Mouse (Mus musculus): ENCODE data around the gene Pank2. TPM values are rescaled to one million over a fixed set of nuclear protein-coding genes. Genes with fewer than 3 reads are reported as not detected.

Gene Pank2
- polyA plus RNA-seq, 1 experiment from 2014 or later, result 31.5 TPM

- no peak overlapping the region for H3K9ac ChIP-seq
- H3K36me3 ChIP-seq (replicated peaks; ENCODE audit: control insufficient read depth, insufficient read depth), result no peaks in the 10 kb centered on the region
- H3K4me2 ChIP-seq (replicated peaks), result no peak overlapping the region
- 90% methylated on average over 6 of the region's 6 CpGs for WGBS
- DNase-seq (ENCODE audit: low spot score) (no peak), ATAC-seq (ENCODE audit: low FRiP score) (no peak)
- no peak overlapping the region for H3K4me3 ChIP-seq (replicated peaks; ENCODE audit: low read length)
- no peaks in the 10 kb centered on the region for H3K4me1 ChIP-seq (replicated peaks; ENCODE audit: control insufficient read depth, insufficient read depth, low read length)
- H3K27ac ChIP-seq, result no peak overlapping the region
- no peaks in the 10 kb centered on the region for H3K27me3 ChIP-seq (ENCODE audit: control insufficient read depth, insufficient read depth, low read length)
- H3K9me3 ChIP-seq (ENCODE audit: control insufficient read depth, low read length), result no peaks in the 10 kb centered on the region
Observed at GRCm38 (mm10) chr2:131337602-131338001, 75.3 kb downstream of the Pank2 start.

- ATAC-seq (ENCODE audit: low FRiP score) (no peak; the same call in 1 of the 2 replicates), DNase-seq (ENCODE audit: low spot score) (no peak)
- WGBS, result 68% methylated on average over 3 of the region's 3 CpGs
Observed at GRCm38 (mm10) chr2:131344449-131344848, 82.2 kb downstream of the Pank2 start.

GRCm38 (mm10) chr2:131345556-131345955, 83.3 kb downstream of the Pank2 start:
- no peak for DNase-seq (ENCODE audit: low spot score)

More at GRCm38 (mm10) chr2:131344449-131344848, 82.2 kb downstream of the Pank2 start:
- Histone ChIP-seq H3K4me3 (replicated peaks; ENCODE audit: low read length) (no peak overlapping the region), H3K27me3 (ENCODE audit: control insufficient read depth, insufficient read depth, low read length) (no peaks in the 10 kb centered on the region), H3K4me1 (replicated peaks; ENCODE audit: control insufficient read depth, insufficient read depth, low read length) (no peaks in the 10 kb centered on the region; the same call in none of the 2 replicates), H3K4me2 (replicated peaks) (no peak overlapping the region), H3K9ac (no peak overlapping the region), H3K9me3 (ENCODE audit: control insufficient read depth, low read length) (no peaks in the 10 kb centered on the region), H3K36me3 (replicated peaks; ENCODE audit: control insufficient read depth, insufficient read depth) (no peaks in the 10 kb centered on the region), H3K27ac (no peak overlapping the region)

More at GRCm38 (mm10) chr2:131345556-131345955, 83.3 kb downstream of the Pank2 start:
- H3K36me3 ChIP-seq (replicated peaks; ENCODE audit: control insufficient read depth, insufficient read depth), result no peaks in the 10 kb centered on the region
- H3K4me3 ChIP-seq (replicated peaks; ENCODE audit: low read length), result no peak overlapping the region
- 40% methylated on average over 3 of the region's 3 CpGs for WGBS
- no peaks in the 10 kb centered on the region for H3K27me3 ChIP-seq (ENCODE audit: control insufficient read depth, insufficient read depth, low read length)
- no peak overlapping the region for H3K9ac ChIP-seq
- ATAC-seq (ENCODE audit: low FRiP score), result no peak
- no peak overlapping the region for H3K4me2 ChIP-seq (replicated peaks)
- peaks cover 11% of the 10 kb centered on the region for H3K4me1 ChIP-seq (replicated peaks; ENCODE audit: control insufficient read depth, insufficient read depth, low read length)
- no peak overlapping the region for H3K27ac ChIP-seq
- no peaks in the 10 kb centered on the region for H3K9me3 ChIP-seq (ENCODE audit: control insufficient read depth, low read length)

Small RNA genes within 50 kb of the gene (microRNA-seq; reads per million reads assigned to microRNA genes)
- 59.7 reads per million, percentile 45 among the genes with 10 or more reads in this experiment for gene Mir103-2

Other genes starting within 250 kb of the Pank2 start
- gene Gfra4, start 219.4 kb upstream of the Pank2 start, polyA plus RNA-seq (2014; fragmentation: Nextera tagmentation; extraction: Ambion mirVana), result 49.2 and 50.8 TPM in 2 replicates
- gene Adam33, start 198.7 kb upstream of the Pank2 start, polyA plus RNA-seq (2014; fragmentation: Nextera tagmentation; extraction: Ambion mirVana), result 0.81 and 1.4 TPM in 2 replicates
- gene Siglec1, start 175.7 kb upstream of the Pank2 start, polyA plus RNA-seq (2014; fragmentation: Nextera tagmentation; extraction: Ambion mirVana), result 0.27 and 0.39 TPM in 2 replicates
- 2.2 and 3.3 TPM in 2 replicates for gene Hspa12b, start 135.2 kb upstream of the Pank2 start, polyA plus RNA-seq (2014; fragmentation: Nextera tagmentation; extraction: Ambion mirVana)
- not detected in 2 replicates for gene Gm11037, start 129.0 kb upstream of the Pank2 start, polyA plus RNA-seq (2014; fragmentation: Nextera tagmentation; extraction: Ambion mirVana)
- gene 1700037H04Rik, start 102.4 kb upstream of the Pank2 start, polyA plus RNA-seq (2014; fragmentation: Nextera tagmentation; extraction: Ambion mirVana), result 87.3 and 88.5 TPM in 2 replicates
- gene Cenpb, start 82.4 kb upstream of the Pank2 start, polyA plus RNA-seq (2014; fragmentation: Nextera tagmentation; extraction: Ambion mirVana), result 9.3 and 10.3 TPM in 2 replicates
- gene Cdc25b, start 75.5 kb upstream of the Pank2 start, polyA plus RNA-seq (2014; fragmentation: Nextera tagmentation; extraction: Ambion mirVana), result 26.9 and 27.6 TPM in 2 replicates
- gene Spef1, start 75.2 kb upstream of the Pank2 start, polyA plus RNA-seq (2014; fragmentation: Nextera tagmentation; extraction: Ambion mirVana), result 11.5 and 11.8 TPM in 2 replicates
- 32.1 and 39.7 TPM in 2 replicates for gene Ap5s1, start 55.4 kb upstream of the Pank2 start, polyA plus RNA-seq (2014; fragmentation: Nextera tagmentation; extraction: Ambion mirVana)
- 5.8 and 7.7 TPM in 2 replicates for gene Mavs, start 28.4 kb upstream of the Pank2 start, polyA plus RNA-seq (2014; fragmentation: Nextera tagmentation; extraction: Ambion mirVana)
- 17.4 and 18.0 TPM in 2 replicates for gene Rnf24, start 90.4 kb downstream of the Pank2 start, polyA plus RNA-seq (2014; fragmentation: Nextera tagmentation; extraction: Ambion mirVana)
- gene Smox, start 229.0 kb downstream of the Pank2 start, polyA plus RNA-seq (2014; fragmentation: Nextera tagmentation; extraction: Ambion mirVana), result 29.2 and 34.7 TPM in 2 replicates